Mouse (Mus musculus) CH12.LX (cell line): ENCODE data around the gene Gpr183. TPM values are rescaled to one million over a fixed set of nuclear protein-coding genes. Genes with fewer than 3 reads are reported as not detected.

ENCODE experiments used
- DNase-seq: peaks from one replicate; pipeline ENCODE4 v3.0.0-alpha.2; 2013; ENCODE audit errors: extremely low read depth
- H3K27ac ChIP-seq: 2 replicates; pipeline ENCODE4 v1.5.1; 2012; ENCODE audit warnings: low read depth, mild to moderate bottlenecking, control low read depth, moderate library complexity; ENCODE audit not compliant: insufficient read depth
- H3K27me3 ChIP-seq: replicated peaks from 2 replicates; pipeline ENCODE3; 2012; ENCODE audit warnings: inconsistent platforms
- H3K36me3 ChIP-seq, 2 experiments: replicated peaks in 1 of 2; 2 replicates each; pipeline versions ENCODE3 to v1.6.1; 2012; ENCODE audit warnings: inconsistent platforms in 1 of 2, low read length in 1 of 2, mild to moderate bottlenecking in 1 of 2, mixed read lengths in 1 of 2, moderate library complexity in 1 of 2; ENCODE audit not compliant: control insufficient read depth in 1 of 2, insufficient read depth in 1 of 2
- H3K4me1 ChIP-seq, 2 experiments: 2 replicates each; pipeline ENCODE4 v1.6.1; 2012; ENCODE audit warnings: inconsistent platforms in 1 of 2, moderate library complexity in 1 of 2; ENCODE audit not compliant: insufficient read depth in 2 of 2, control insufficient read depth in 1 of 2
- H3K4me2 ChIP-seq: 2 replicates; pipeline ENCODE4 v1.6.1; 2012; ENCODE audit warnings: low read depth, mild to moderate bottlenecking, control low read depth; ENCODE audit not compliant: poor library complexity, insufficient read depth, severe bottlenecking
- H3K4me3 ChIP-seq, 3 experiments: fragments of 150-350 bp in 1 of 3; sonication (generic) in 1 of 3; replicated peaks in 1 of 3; 2 replicates each; pipeline versions ENCODE3 to v1.5.1; 2011 to 2012; ENCODE audit warnings: low read depth in 2 of 3, low read length in 2 of 3, mild to moderate bottlenecking in 2 of 3, moderate library complexity in 2 of 3, control low read depth in 1 of 3, improper control_type of control experiment in 1 of 3, inconsistent platforms in 1 of 3, mixed read lengths in 1 of 3; ENCODE audit not compliant: poor library complexity in 1 of 3
- H3K79me2 ChIP-seq: replicated peaks from 2 replicates; pipeline ENCODE4 v1.6.1; 2012; ENCODE audit warnings: mild to moderate bottlenecking, moderate library complexity; ENCODE audit not compliant: control insufficient read depth, poor library complexity, insufficient read depth, severe bottlenecking; ENCODE audit errors: extremely low read depth
- H3K9ac ChIP-seq: 2 replicates; pipeline ENCODE4 v1.6.1; 2012; ENCODE audit warnings: low read depth, mild to moderate bottlenecking, control low read depth, moderate library complexity; ENCODE audit not compliant: insufficient read depth
- H3K9me3 ChIP-seq: replicated peaks from 2 replicates; pipeline ENCODE3; 2012; ENCODE audit warnings: low read length, inconsistent platforms, mixed read lengths
- BHLHE40 ChIP-seq: IDR thresholded peaks from 2 replicates; pipeline ENCODE4 v1.6.1; 2011; ENCODE audit warnings: mild to moderate bottlenecking, low read depth, low read length, improper control_type of control experiment
- ELF1 ChIP-seq: IDR thresholded peaks from 2 replicates; pipeline ENCODE4 v1.6.1; 2014; ENCODE audit warnings: low read depth, mild to moderate bottlenecking, inconsistent platforms, low read length, improper control_type of control experiment
- GABPA ChIP-seq: IDR thresholded peaks from 2 replicates; pipeline ENCODE4 v1.6.1; 2012; ENCODE audit warnings: low read depth, low read length, improper control_type of control experiment, inconsistent platforms; ENCODE audit not compliant: insufficient replicate concordance
- JUND ChIP-seq: conservative IDR thresholded peaks from 2 replicates; pipeline ENCODE4 v1.6.1; 2011; ENCODE audit warnings: low read depth, low read length, improper control_type of control experiment
- MAZ ChIP-seq: IDR thresholded peaks from 2 replicates; pipeline ENCODE4 v1.6.1; 2012; ENCODE audit warnings: low read depth, mild to moderate bottlenecking, inconsistent platforms, low read length, improper control_type of control experiment, moderate library complexity
- MXI1 ChIP-seq: IDR thresholded peaks from 2 replicates; pipeline ENCODE4 v1.6.1; 2011; ENCODE audit warnings: mild to moderate bottlenecking, low read depth, low read length, improper control_type of control experiment
- NELFE ChIP-seq: IDR thresholded peaks from 2 replicates; pipeline ENCODE4 v1.6.1; 2011; ENCODE audit warnings: low read depth, low read length, improper control_type of control experiment
- NRF1 ChIP-seq: IDR thresholded peaks from 2 replicates; pipeline ENCODE4 v1.6.1; 2014; ENCODE audit warnings: low read depth, mild to moderate bottlenecking, inconsistent platforms, low read length, improper control_type of control experiment, moderate library complexity
- PAX5 ChIP-seq: IDR thresholded peaks from 2 replicates; pipeline ENCODE4 v1.6.1; 2012; ENCODE audit warnings: low read length, inconsistent platforms, mixed read lengths
- RAD21 ChIP-seq: IDR thresholded peaks from 2 replicates; pipeline ENCODE4 v1.6.1; 2011; ENCODE audit warnings: low read depth, mild to moderate bottlenecking, low read length, improper control_type of control experiment, moderate library complexity
- USF1 ChIP-seq: IDR thresholded peaks from 2 replicates; pipeline ENCODE4 v1.6.1; 2014; ENCODE audit warnings: low read depth, mild to moderate bottlenecking, inconsistent platforms, low read length, improper control_type of control experiment
- ZC3H11A ChIP-seq: IDR thresholded peaks from 2 replicates; pipeline ENCODE4 v1.6.1; 2012; ENCODE audit warnings: low read depth, mild to moderate bottlenecking, inconsistent platforms, low read length, improper control_type of control experiment
- ZKSCAN1 ChIP-seq: IDR thresholded peaks from 2 replicates; pipeline ENCODE4 v1.6.1; 2012; ENCODE audit warnings: low read depth, inconsistent platforms, low read length, improper control_type of control experiment, borderline replicate concordance
- ZMIZ1 ChIP-seq: IDR thresholded peaks from 2 replicates; pipeline ENCODE4 v1.6.1; 2012; ENCODE audit warnings: low read depth, mild to moderate bottlenecking, inconsistent platforms, low read length, improper control_type of control experiment
- dilution Hi-C: fragments of 300-500 bp; cut with MboI; formaldehyde crosslinking; loops from 2 replicates; pipeline ENCODE4 v1.14.3; 2020; ENCODE audit warnings: low sequenced_read_pairs; ENCODE audit not compliant: extremely low pct_unique_long_range_greater_than_20kb, extremely low pct_ligation_motif_present
- in situ Hi-C: fragments of 300-500 bp; cut with MboI; formaldehyde crosslinking; loops from 3 replicates; pipeline ENCODE4 v1.14.3; 2019; ENCODE audit warnings: low sequenced_read_pairs, low pct_ligation_motif_present, low pct_unique_long_range_greater_than_20kb, mixed read lengths
- polyA plus RNA-seq: library from polyadenylated mRNA; unstranded; fragments of >175 nt; gene quantifications from 2 replicates; pipeline ENCODE4 v1.2.1, GENCODE M21; 2012; ENCODE audit warnings: low read depth; ENCODE audit not compliant: insufficient read length
- total RNA-seq, 2 experiments: library from RNA; depleted of rRNA; stranded (reverse); fragments of 300-350 nt in 1 of 2; fragments of >200 nt in 1 of 2; gene quantifications; 2 replicates each; pipeline ENCODE4 v1.2.3; 2012 to 2014

Gene Gpr183
- total and polyA plus RNA-seq, 3 experiments = 3.6 to 16.3 (median 8.3) TPM

GRCm38 (mm10) chr14:122002224-122002623 lies 37.2 kb upstream of the Gpr183 start:
- in situ Hi-C loops = no loop called here
- H3K36me3 ChIP-seq = peaks cover 0 to 52% of the 10 kb centered on the region in 2 experiments

DNA sequence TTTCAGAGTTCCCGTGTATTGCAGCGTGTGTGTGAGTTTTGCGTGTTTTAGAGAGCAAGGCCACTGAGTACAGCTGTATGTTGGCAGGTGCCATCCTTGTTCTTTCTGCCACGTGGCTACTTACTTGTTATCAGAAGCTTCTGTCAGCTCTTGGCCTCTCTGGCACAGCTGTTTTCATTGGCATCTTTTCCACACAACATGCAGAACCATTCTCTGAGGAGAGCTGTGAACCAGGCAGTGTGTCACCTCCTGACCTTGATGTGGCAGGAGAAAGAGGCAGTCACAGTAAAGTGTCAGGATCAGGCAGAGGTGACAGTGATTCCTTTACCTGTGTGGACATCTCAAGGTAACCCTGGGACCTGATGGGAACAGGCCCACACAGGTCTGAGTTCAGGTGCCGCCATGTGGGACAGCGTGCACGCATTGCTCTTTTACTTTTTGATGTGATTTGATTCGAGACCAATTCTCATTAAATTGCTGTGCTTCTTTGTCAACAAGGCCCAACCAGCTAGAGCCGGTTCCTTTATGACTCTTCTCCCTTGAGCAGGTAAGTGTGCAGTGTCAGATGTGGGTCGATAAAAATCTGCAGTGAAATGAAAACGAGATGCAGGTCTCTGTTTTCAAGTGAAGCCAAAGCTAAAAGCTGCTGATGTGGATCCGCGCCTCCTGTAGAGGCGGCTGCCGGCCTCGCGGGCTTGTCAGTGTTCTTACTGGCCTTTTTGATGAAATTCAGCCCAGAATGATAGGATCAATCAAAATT lies 35.5 kb upstream of the Gpr183 start:
- DNase-seq = no peak
- H3K36me3 ChIP-seq = peaks cover 5 to 68% of the 10 kb centered on the region in 2 experiments
- TF ChIP-seq ELF1 (no peak), RAD21 (no peak), GABPA (no peak)
- TF ChIP-seq, all 38 proteins: peak for 0
- peaks cover 8 to 60% of the 10 kb centered on the region in 2 experiments for H3K4me1 ChIP-seq
- H3K9ac ChIP-seq = no peak overlapping the region
- no peaks in the 10 kb centered on the region for H3K79me2 ChIP-seq
- no peaks in the 10 kb centered on the region for H3K27me3 ChIP-seq
- H3K4me3 ChIP-seq = no peak overlapping the region
- H3K9me3 ChIP-seq = no peaks in the 10 kb centered on the region
- no peak overlapping the region for H3K4me2 ChIP-seq
- H3K27ac ChIP-seq = no peak overlapping the region
- dilution Hi-C loops (no loop called here), in situ Hi-C loops (no loop called here)

More at GRCm38 (mm10) chr14:122002224-122002623, 37.2 kb upstream of the Gpr183 start:
- no peak for DNase-seq
- Histone ChIP-seq H3K79me2 (no peaks in the 10 kb centered on the region), H3K4me3 (no peak overlapping the region), H3K27ac (no peak overlapping the region), H3K4me1 (peaks cover 8 to 50% of the 10 kb centered on the region in 2 experiments), H3K9me3 (no peaks in the 10 kb centered on the region), H3K4me2 (no peak overlapping the region), H3K9ac (no peak overlapping the region), H3K27me3 (no peaks in the 10 kb centered on the region)
- no peak for TF ChIP-seq ZMIZ1
- no peak for TF ChIP-seq ZC3H11A
- TF ChIP-seq ZKSCAN1 = no peak
- no peak for TF ChIP-seq NRF1
- no peak for TF ChIP-seq NELFE
- no peak for TF ChIP-seq JUND
- TF ChIP-seq PAX5 = no peak
- no peak for TF ChIP-seq MAZ
- no peak for TF ChIP-seq MXI1
- dilution Hi-C loops = no loop called here

GRCm38 (mm10) chr14:121999455-121999854 lies 34.5 kb upstream of the Gpr183 start:
- H3K4me2 ChIP-seq = no peak overlapping the region
- H3K9me3 ChIP-seq = no peaks in the 10 kb centered on the region
- H3K27me3 ChIP-seq = no peaks in the 10 kb centered on the region
- peak; percentile 22 for DNase-seq
- H3K79me2 ChIP-seq = no peaks in the 10 kb centered on the region
- no peak overlapping the region for H3K9ac ChIP-seq
- H3K4me3 ChIP-seq = no peak overlapping the region
- dilution Hi-C loops (no loop called here), in situ Hi-C loops (no loop called here)
- no peak overlapping the region for H3K27ac ChIP-seq
- peaks cover 11 to 76% of the 10 kb centered on the region in 2 experiments for H3K36me3 ChIP-seq
- peaks cover 8 to 70% of the 10 kb centered on the region in 2 experiments for H3K4me1 ChIP-seq
- TF ChIP-seq USF1 = no peak
- TF ChIP-seq BHLHE40 = peak; percentile 41
